Comparison of ENCODE assay signal across 17 mouse cellular contexts in genomic region chr10:70419282-70420264, GRCm38 (mm10). TPM values are rescaled to one million over a fixed set of nuclear protein-coding genes. Genes with fewer than 3 reads are reported as not detected.
DNase-seq lines count a peak whose midpoint lies in the region; ATAC-seq lines count a peak whose summit lies in the region.
"Had no signal": no experiment of that assay in that cellular context is flagged by ENCODE, and none has a peak within 500 bp of the region (broad histone marks: within the 10 kb centered on the region; RNA-seq: fewer than 3 reads in every experiment).

No protein-coding gene starts in this region.

- DNase-seq in neural tube, embryonic 10.5 days (ENCODE audit: extremely low spot score, low spot score) = no peak
- peak; percentile 48 for DNase-seq in hindbrain, embryonic 11.5 days (ENCODE audit: low spot score)
- peak; percentile 79 for DNase-seq in midbrain, embryonic 14.5 days
- DNase-seq in cerebellum, adult 9-10 months = no peak
- no peak for DNase-seq in adrenal gland, postnatal 14 days
- DNase-seq in right cerebral cortex, postnatal 25 days = no peak
- DNase-seq: cerebellum, adult 18-20 months; heart, adult 11 months; kidney, postnatal 14 days; layer of hippocampus, postnatal 36 days; liver, postnatal 0 days had no signal

- no peak overlapping the region for H3K9ac ChIP-seq in neural tube, embryonic 12.5 days
- H3K9ac ChIP-seq in hindbrain, embryonic 11.5 days (ENCODE audit: low read depth, low read length) = no peak overlapping the region
- H3K9ac ChIP-seq in midbrain, embryonic 14.5 days (replicated peaks; ENCODE audit: low read length) = no peak overlapping the region
- H3K9ac ChIP-seq: embryonic facial prominence, embryonic 12.5 days; limb, embryonic 13.5 days; liver, postnatal 0 days had no signal

- WGBS in neural tube, embryonic 12.5 days = 59% methylated on average over 15 of the region's 15 CpGs
- WGBS in hindbrain, embryonic 11.5 days = 62% methylated on average over 15 of the region's 15 CpGs
- WGBS in midbrain, embryonic 14.5 days = 24% methylated on average over 15 of the region's 15 CpGs

- peak; percentile 65; the same call in 1 of the 2 replicates for ATAC-seq in neural tube, embryonic 12.5 days (ENCODE audit: low FRiP score, low read depth)
- 0 out of 2 replicates have a peak, but pooled peaks have one; percentile 63 for ATAC-seq in hindbrain, embryonic 11.5 days (ENCODE audit: low FRiP score)
- peak; percentile 73; the same call in 1 of the 2 replicates for ATAC-seq in midbrain, embryonic 14.5 days (ENCODE audit: low FRiP score, low TSS enrichment)
- ATAC-seq: intestine, embryonic 16.5 days; liver, postnatal 0 days had no signal

- peaks cover 7% of the 10 kb centered on the region; the same call in 1 of the 2 replicates for H3K4me1 ChIP-seq in neural tube, embryonic 12.5 days
- no peaks in the 10 kb centered on the region for H3K4me1 ChIP-seq in hindbrain, embryonic 11.5 days (replicated peaks; ENCODE audit: control insufficient read depth, insufficient read depth, low read length)
- 0 out of 2 replicates have a peak, but pooled peaks cover 3% of the 10 kb centered on the region for H3K4me1 ChIP-seq in midbrain, embryonic 14.5 days (ENCODE audit: control insufficient read depth, insufficient read depth, low read length)
- H3K4me1 ChIP-seq: embryonic facial prominence, embryonic 12.5 days; limb, embryonic 13.5 days had no signal

- no peak overlapping the region for H3K4me3 ChIP-seq in neural tube, embryonic 12.5 days
- H3K4me3 ChIP-seq in hindbrain, embryonic 11.5 days (ENCODE audit: low read depth, low read length) = no peak overlapping the region
- H3K4me3 ChIP-seq in midbrain, embryonic 14.5 days (replicated peaks; ENCODE audit: low read depth, low read length) = no peak overlapping the region
- H3K4me3 ChIP-seq: embryonic facial prominence, embryonic 12.5 days; limb, embryonic 13.5 days had no signal

- no peaks in the 10 kb centered on the region for H3K27me3 ChIP-seq in neural tube, embryonic 12.5 days (replicated peaks)
- no peaks in the 10 kb centered on the region for H3K27me3 ChIP-seq in hindbrain, embryonic 11.5 days (ENCODE audit: control insufficient read depth, insufficient read depth, low read length)
- H3K27me3 ChIP-seq in midbrain, embryonic 14.5 days (ENCODE audit: control insufficient read depth, insufficient read depth, low read length) = no peaks in the 10 kb centered on the region
- H3K27me3 ChIP-seq: CH12.LX; embryonic facial prominence, embryonic 12.5 days; limb, embryonic 13.5 days had no signal

- no peak overlapping the region for H3K27ac ChIP-seq in neural tube, embryonic 12.5 days
- H3K27ac ChIP-seq in hindbrain, embryonic 11.5 days (ENCODE audit: low read depth, low read length) = no peak overlapping the region
- peak overlapping the region; percentile 39 for H3K27ac ChIP-seq in midbrain, embryonic 14.5 days (replicated peaks; ENCODE audit: low read depth, low read length)
- H3K27ac ChIP-seq: embryonic facial prominence, embryonic 12.5 days; limb, embryonic 13.5 days had no signal

- H3K36me3 ChIP-seq in neural tube, embryonic 12.5 days = no peaks in the 10 kb centered on the region
- no peaks in the 10 kb centered on the region for H3K36me3 ChIP-seq in hindbrain, embryonic 11.5 days (ENCODE audit: control insufficient read depth, insufficient read depth, low read length)
- H3K36me3 ChIP-seq in midbrain, embryonic 14.5 days (ENCODE audit: control insufficient read depth, insufficient read depth, low read length) = no peaks in the 10 kb centered on the region
- H3K36me3 ChIP-seq: embryonic facial prominence, embryonic 12.5 days; limb, embryonic 13.5 days had no signal

- no peak overlapping the region for H3K4me2 ChIP-seq in neural tube, embryonic 12.5 days (replicated peaks)
- H3K4me2 ChIP-seq in hindbrain, embryonic 11.5 days (replicated peaks; ENCODE audit: low read depth, low read length) = no peak overlapping the region
- H3K4me2 ChIP-seq in midbrain, embryonic 14.5 days (ENCODE audit: low read length) = peak overlapping the region; percentile 27
- H3K4me2 ChIP-seq: embryonic facial prominence, embryonic 12.5 days; limb, embryonic 13.5 days had no signal

- H3K9me3 ChIP-seq in neural tube, embryonic 12.5 days = no peaks in the 10 kb centered on the region
- no peaks in the 10 kb centered on the region for H3K9me3 ChIP-seq in hindbrain, embryonic 11.5 days (ENCODE audit: control insufficient read depth, low read length)
- no peaks in the 10 kb centered on the region for H3K9me3 ChIP-seq in midbrain, embryonic 14.5 days (ENCODE audit: control insufficient read depth, low read length)
- H3K9me3 ChIP-seq: embryonic facial prominence, embryonic 12.5 days; limb, embryonic 13.5 days had no signal

RNA-seq across cellular contexts. Expression of gene Fam13c, which starts 20.7 kb away (rescaled TPM):
- 17.2 and 18.5 TPM in 2 replicates for polyA plus RNA-seq in neural tube, embryonic 12.5 days (2016; fragmentation: Nextera tagmentation; extraction: Ambion mirVana)
- 17.1 and 19.8 TPM in 2 replicates for polyA plus RNA-seq in hindbrain, embryonic 11.5 days (2014; fragmentation: Nextera tagmentation; extraction: Ambion mirVana)
- 31.3 and 33.6 TPM in 2 replicates for polyA plus RNA-seq in midbrain, embryonic 14.5 days (2014; fragmentation: Nextera tagmentation; extraction: Ambion mirVana)
- 14.7 and 17.3 TPM in 2 replicates for total RNA-seq in adrenal gland, postnatal 14 days (2021)
- total RNA-seq: CH12.LX; megakaryocyte-erythroid progenitor cell, adult 5-6 weeks had no signal

Comparison
In these comparisons a context has a peak if more than half of its experiments do, and no peak if none do; other contexts are left out.
1. DNase-seq: peak in hindbrain, embryonic 11.5 days (single experiment) and midbrain, embryonic 14.5 days (single experiment); none in neural tube, embryonic 10.5 days (single experiment), cerebellum, adult 9-10 months (single experiment), adrenal gland, postnatal 14 days (single experiment) and right cerebral cortex, postnatal 25 days (single experiment).
2. Peak in every context shown above with its lines, with median percentiles within 50 percentile points of each other: ATAC-seq.